23 mouse cellular contexts compared by ENCODE assay signal in genomic region chr15:31632478-31632877, GRCm38 (mm10). TPM values are rescaled to one million over a fixed set of nuclear protein-coding genes. Genes with fewer than 3 reads are reported as not detected.
DNase-seq lines count a peak whose midpoint lies in the region; ATAC-seq and TF ChIP-seq lines count a peak whose summit lies in the region.
"Had no signal": no experiment of that assay in that cellular context is flagged by ENCODE, and none has a peak within 500 bp of the region (broad histone marks: within the 10 kb centered on the region; RNA-seq: fewer than 3 reads in every experiment).

No protein-coding gene starts in this region.

- no peaks in the 10 kb centered on the region for H3K36me3 ChIP-seq in kidney, embryonic 15.5 days
- no peaks in the 10 kb centered on the region for H3K36me3 ChIP-seq in lung, postnatal 0 days (ENCODE audit: insufficient read depth, low read length)
- no peaks in the 10 kb centered on the region for H3K36me3 ChIP-seq in hindbrain, embryonic 10.5 days
- H3K36me3 ChIP-seq: embryonic facial prominence, embryonic 13.5 days; forebrain, embryonic 12.5 days; G1E; heart, embryonic 10.5 days; hindbrain, embryonic 13.5 days had no signal

- ATAC-seq in kidney, embryonic 15.5 days (replicated peaks; ENCODE audit: low FRiP score), result peak; percentile 36; the same call in 1 of the 2 replicates
- peak; percentile 54 for ATAC-seq in lung, postnatal 0 days
- ATAC-seq: CD4-positive, CD25-positive, alpha-beta regulatory T cell, adult 4 months; forebrain, embryonic 16.5 days; hindbrain, postnatal 0 days had no signal

- no peak for TF ChIP-seq CTCF in lung, postnatal 0 days (IDR thresholded peaks at IDR 0.05)

- WGBS in kidney, embryonic 15.5 days, result 71% methylated on average over 4 of the region's 4 CpGs
- 73% methylated on average over 4 of the region's 4 CpGs for WGBS in lung, postnatal 0 days
- 89% methylated on average over 4 of the region's 4 CpGs for WGBS in hindbrain, embryonic 10.5 days

- no peaks in the 10 kb centered on the region for H3K27me3 ChIP-seq in kidney, embryonic 15.5 days
- no peaks in the 10 kb centered on the region for H3K27me3 ChIP-seq in lung, postnatal 0 days (replicated peaks; ENCODE audit: insufficient read depth, low read length)
- no peaks in the 10 kb centered on the region for H3K27me3 ChIP-seq in hindbrain, embryonic 10.5 days (ENCODE audit: insufficient read depth, poor library complexity, severe bottlenecking)
- H3K27me3 ChIP-seq: embryonic facial prominence, embryonic 13.5 days; forebrain, embryonic 12.5 days; hindbrain, embryonic 13.5 days had no signal

- peaks cover 19% of the 10 kb centered on the region for H3K4me1 ChIP-seq in kidney, embryonic 15.5 days
- no peaks in the 10 kb centered on the region for H3K4me1 ChIP-seq in lung, postnatal 0 days (ENCODE audit: insufficient read depth, low read depth, low read length)
- peaks cover 5% of the 10 kb centered on the region for H3K4me1 ChIP-seq in hindbrain, embryonic 10.5 days (replicated peaks)
- H3K4me1 ChIP-seq: heart, embryonic 10.5 days had no signal

- TF ChIP-seq EP300 in lung, postnatal 0 days (IDR thresholded peaks at IDR 0.05), result no peak

- no peak overlapping the region for H3K9ac ChIP-seq in kidney, embryonic 15.5 days
- H3K9ac ChIP-seq in lung, postnatal 0 days (replicated peaks; ENCODE audit: low read depth), result no peak overlapping the region
- H3K9ac ChIP-seq: embryonic facial prominence, embryonic 13.5 days; forebrain, embryonic 12.5 days; hindbrain, embryonic 13.5 days had no signal

- H3K4me2 ChIP-seq in kidney, embryonic 15.5 days, result no peak overlapping the region
- no peak overlapping the region for H3K4me2 ChIP-seq in lung, postnatal 0 days (replicated peaks; ENCODE audit: low read depth, low read length)
- H3K4me2 ChIP-seq: forebrain, embryonic 12.5 days; hindbrain, embryonic 13.5 days had no signal

- 0 out of 2 replicates have a peak overlapping the region, but pooled peaks have one; percentile 4 for H3K27ac ChIP-seq in kidney, embryonic 15.5 days
- no peak overlapping the region for H3K27ac ChIP-seq in lung, postnatal 0 days (ENCODE audit: low read length)
- no peak overlapping the region for H3K27ac ChIP-seq in hindbrain, embryonic 10.5 days
- H3K27ac ChIP-seq: embryonic facial prominence, embryonic 13.5 days; forebrain, embryonic 12.5 days; heart, embryonic 10.5 days; hindbrain, postnatal 0 days had no signal

- peak; percentile 31 to 81 for DNase-seq in adrenal gland, adult (ENCODE audit: inconsistent age in 2 of 2, low spot score in 1 of 2)
- no peak for DNase-seq in adrenal gland, postnatal 25 days
- DNase-seq in kidney, adult 8-10 months, result no peak
- peak; percentile 8 for DNase-seq in lung, postnatal 0 days (ENCODE audit: low spot score)
- no peak for DNase-seq in lung, postnatal 10 days
- DNase-seq in hindbrain, embryonic 10.5 days (ENCODE audit: low spot score), result no peak
- DNase-seq: B cell, adult 2 months; cerebellum, adult 11-12 months; cerebellum, adult 9-11 months; cerebellum, postnatal 36 days; gastrocnemius, postnatal 10 days; heart, adult 18-20 months; heart, postnatal 10 days; heart, postnatal 4 days had no signal

- H3K4me3 ChIP-seq in kidney, embryonic 15.5 days (replicated peaks), result no peak overlapping the region
- no peak overlapping the region for H3K4me3 ChIP-seq in lung, postnatal 0 days (ENCODE audit: low read depth, low read length)
- no peak overlapping the region for H3K4me3 ChIP-seq in hindbrain, embryonic 10.5 days
- H3K4me3 ChIP-seq: embryonic facial prominence, embryonic 13.5 days; forebrain, embryonic 12.5 days; heart, embryonic 10.5 days; hindbrain, embryonic 13.5 days had no signal

- 0 out of 2 replicates have a peak, but pooled peaks cover 3% of the 10 kb centered on the region for H3K9me3 ChIP-seq in kidney, embryonic 15.5 days (replicated peaks)
- H3K9me3 ChIP-seq in lung, postnatal 0 days (ENCODE audit: low read length), result no peaks in the 10 kb centered on the region
- peaks cover 5% of the 10 kb centered on the region; the same call in 1 of the 2 replicates for H3K9me3 ChIP-seq in hindbrain, embryonic 10.5 days
- H3K9me3 ChIP-seq: embryonic facial prominence, embryonic 13.5 days; forebrain, embryonic 12.5 days; G1E; heart, embryonic 10.5 days had no signal

RNA-seq across cellular contexts. Expression of gene Fam173b, which starts 30.8 kb away (rescaled TPM):
- total RNA-seq in adrenal gland, postnatal 25 days (2021), result 24.7 and 29.0 TPM in 2 replicates
- 13.4 and 13.9 TPM in 2 replicates for polyA plus RNA-seq in kidney, embryonic 15.5 days (2015; fragmentation: Nextera tagmentation; extraction: Ambion mirVana)
- 9.8 and 14.0 TPM in 2 replicates for polyA plus RNA-seq in lung, postnatal 0 days (2015; fragmentation: Nextera tagmentation; extraction: Ambion mirVana)
- 13.1 and 15.5 TPM in 2 replicates for polyA plus RNA-seq in hindbrain, embryonic 10.5 days (2016; fragmentation: Nextera tagmentation; extraction: Ambion mirVana)

RNA-seq across cellular contexts. Expression of gene Cct5, which starts 30.9 kb away (rescaled TPM):
- 301 and 333 TPM in 2 replicates for total RNA-seq in adrenal gland, postnatal 25 days (2021)
- polyA plus RNA-seq in kidney, embryonic 15.5 days (2015; fragmentation: Nextera tagmentation; extraction: Ambion mirVana), result 560 and 580 TPM in 2 replicates
- 211 and 225 TPM in 2 replicates for polyA plus RNA-seq in lung, postnatal 0 days (2015; fragmentation: Nextera tagmentation; extraction: Ambion mirVana)
- polyA plus RNA-seq in hindbrain, embryonic 10.5 days (2016; fragmentation: Nextera tagmentation; extraction: Ambion mirVana), result 698 and 751 TPM in 2 replicates

Comparison
In these comparisons a context has a peak if more than half of its experiments do, and no peak if none do; other contexts are left out.
1. DNase-seq: peak in adrenal gland, adult (2 of 2) and lung, postnatal 0 days (single experiment); none in adrenal gland, postnatal 25 days (single experiment), kidney, adult 8-10 months (0 of 2), lung, postnatal 10 days (single experiment) and hindbrain, embryonic 10.5 days (single experiment).